Mouse (Mus musculus) retina, postnatal 1 day (tissue): Measurements from ENCODE around the gene Cnot10.

Source experiments
- DNase-seq: peaks from one replicate; pipeline ENCODE4 v3.0.0-alpha.2; 2012

Gene Cnot10

GRCm38 (mm10) chr9:114576001-114576400 lies 64.0 kb downstream of the Cnot10 start:
- no peak for DNase-seq

GRCm38 (mm10) chr9:114573528-114573927 lies 66.5 kb downstream of the Cnot10 start:
- DNase-seq, result no peak

- DNase-seq, result no peak
These were observed 71.1 kb downstream of the Cnot10 start for GRCm38 (mm10) chr9:114568682-114569474.

GRCm38 (mm10) chr9:114564667-114565066 lies 75.3 kb downstream of the Cnot10 start:
- peak; percentile 34 for DNase-seq

- DNase-seq, result peak; percentile 72
These were observed 76.0 kb downstream of the Cnot10 start, which contains the start of gene Trim71 for GRCm38 (mm10) chr9:114563761-114564606. Gene Trim71, minus strand, starts transcription at chr9:114564369.

- DNase-seq, result peak; percentile 78
These were observed 76.8 kb downstream of the Cnot10 start for GRCm38 (mm10) chr9:114562919-114563751.

- peak; percentile 49 for DNase-seq
These were observed 77.7 kb downstream of the Cnot10 start for GRCm38 (mm10) chr9:114562031-114562918.

GRCm38 (mm10) chr9:114561671-114561971 lies 78.4 kb downstream of the Cnot10 start:
- no peak for DNase-seq

GRCm38 (mm10) chr9:114560771-114561670 lies 79.0 kb downstream of the Cnot10 start:
- peak; percentile 52 for DNase-seq

- no peak for DNase-seq
These were observed 79.8 kb downstream of the Cnot10 start for GRCm38 (mm10) chr9:114560141-114560540.

GRCm38 (mm10) chr9:114557086-114557485 lies 82.9 kb downstream of the Cnot10 start:
- no peak for DNase-seq

- no peak for DNase-seq
These were observed 83.6 kb downstream of the Cnot10 start for GRCm38 (mm10) chr9:114556276-114556855.

GRCm38 (mm10) chr9:114554355-114554979 lies 85.5 kb downstream of the Cnot10 start:
- DNase-seq, result peak; percentile 70

- DNase-seq, result peak; percentile 34
These were observed 86.2 kb downstream of the Cnot10 start for GRCm38 (mm10) chr9:114553828-114554227.

- no peak for DNase-seq
These were observed 90.0 kb downstream of the Cnot10 start for GRCm38 (mm10) chr9:114550033-114550432.

- peak; percentile 82 for DNase-seq
These were observed 90.9 kb downstream of the Cnot10 start for GRCm38 (mm10) chr9:114549117-114549516.

- DNase-seq, result no peak
These were observed 91.5 kb downstream of the Cnot10 start for GRCm38 (mm10) chr9:114548496-114548895.

- no peak for DNase-seq
These were observed 92.3 kb downstream of the Cnot10 start for GRCm38 (mm10) chr9:114547643-114548077.

- no peak for DNase-seq
These were observed 93.2 kb downstream of the Cnot10 start for GRCm38 (mm10) chr9:114546765-114547164.
